Mouse (Mus musculus): ENCODE results near the gene Sec23a.
A peak's percentile ranks its signal among the peaks of the same experiment; 100 is the strongest.

DNA sequence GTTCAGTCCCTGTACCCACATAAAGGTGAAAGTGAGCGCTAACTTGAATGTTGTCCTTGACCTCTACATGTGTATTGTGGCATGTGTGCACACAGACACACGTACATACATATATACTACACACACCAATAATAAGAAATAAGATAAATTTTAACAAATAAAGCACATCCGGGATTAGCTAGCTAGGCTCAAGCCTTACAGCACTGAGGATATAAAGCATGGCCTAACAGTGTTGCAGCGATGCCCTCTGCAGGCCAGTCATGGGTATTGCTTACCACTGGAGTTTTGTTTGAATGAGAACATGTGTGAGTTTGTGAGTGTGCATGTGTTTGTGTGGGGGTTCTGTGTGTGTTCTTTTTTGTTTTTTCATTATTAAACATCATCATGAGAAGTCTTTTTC lies 47.2 kb downstream of the Sec23a start:
- TF ChIP-seq POLR2A (IDR thresholded peaks at IDR 0.05; ENCODE audit: extremely low read depth, insufficient read depth, low read length) = no peak
- peak; percentile 63; the same call in 1 of the 2 replicates for TF ChIP-seq CTCF (IDR thresholded peaks at IDR 0.05; ENCODE audit: low read depth, low read length)
